27 mouse cellular contexts compared by ENCODE assay signal in the genomic region with DNA sequence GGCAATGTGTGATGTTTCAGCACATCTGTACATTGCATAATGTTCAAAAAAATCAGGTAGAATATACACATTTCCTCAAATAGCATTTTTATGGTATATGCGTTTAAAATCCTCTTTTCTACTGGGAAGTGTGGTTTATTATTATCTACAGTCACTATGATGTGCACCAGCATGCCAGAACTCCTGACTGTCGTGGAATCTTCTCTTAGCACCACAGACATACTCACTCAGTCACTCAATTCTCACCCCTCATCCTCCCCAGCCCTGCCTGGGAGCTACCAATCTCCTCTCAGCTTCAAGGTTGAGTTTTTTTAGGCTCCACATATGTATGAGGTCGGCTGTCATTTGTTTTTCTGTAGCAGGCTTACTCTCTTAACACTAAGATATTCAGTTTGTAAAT.
"Had no signal": no experiment of that assay in that cellular context is flagged by ENCODE, and none has a peak within 500 bp of the region (broad histone marks: within the 10 kb centered on the region; RNA-seq: fewer than 3 reads in every experiment).

No protein-coding gene starts in this region.

- H3K36me3 ChIP-seq: heart, embryonic 13.5 days; heart, embryonic 15.5 days; hindbrain, embryonic 13.5 days; hindbrain, embryonic 15.5 days; kidney, embryonic 15.5 days; limb, embryonic 13.5 days; limb, embryonic 15.5 days; liver, embryonic 12.5 days had no signal

- H3K4me2 ChIP-seq: heart, embryonic 11.5 days; heart, embryonic 13.5 days; heart, embryonic 15.5 days; hindbrain, embryonic 13.5 days; hindbrain, embryonic 15.5 days; kidney, embryonic 15.5 days; limb, embryonic 13.5 days; limb, embryonic 15.5 days; liver, embryonic 12.5 days had no signal

- H3K27ac ChIP-seq: heart, adult 2 months; heart, embryonic 13.5 days; heart, embryonic 15.5 days; hindbrain, embryonic 13.5 days; hindbrain, postnatal 0 days; kidney, embryonic 15.5 days; kidney, postnatal 0 days; limb, embryonic 13.5 days; limb, embryonic 15.5 days; liver, embryonic 12.5 days; liver, embryonic 14.5 days had no signal

- H3K4me3 ChIP-seq: heart, adult 2 months; heart, embryonic 13.5 days; heart, embryonic 15.5 days; hindbrain, embryonic 13.5 days; hindbrain, embryonic 15.5 days; kidney, embryonic 15.5 days; limb, embryonic 13.5 days; limb, embryonic 15.5 days; liver, embryonic 12.5 days had no signal

- H3K9me3 ChIP-seq: heart, embryonic 13.5 days; heart, embryonic 15.5 days; hindbrain, embryonic 13.5 days; hindbrain, embryonic 15.5 days; kidney, embryonic 15.5 days; limb, embryonic 13.5 days; limb, embryonic 15.5 days; liver, embryonic 12.5 days had no signal

- H3K4me1 ChIP-seq: heart, embryonic 13.5 days; heart, embryonic 15.5 days; limb, embryonic 13.5 days; limb, embryonic 15.5 days; liver, embryonic 12.5 days had no signal

- H3K27me3 ChIP-seq: heart, embryonic 13.5 days; heart, embryonic 15.5 days; hindbrain, embryonic 13.5 days; hindbrain, embryonic 15.5 days; kidney, embryonic 15.5 days; limb, embryonic 13.5 days; limb, embryonic 15.5 days had no signal

- ATAC-seq: hindbrain, postnatal 0 days; intestine, embryonic 16.5 days; liver, embryonic 12.5 days had no signal

- DNase-seq: gastrocnemius, postnatal 14 days; gastrocnemius, postnatal 36 days; heart, adult 11 months; heart, adult 2 months; heart, postnatal 14 days; heart, postnatal 36 days; kidney, adult 11 months; kidney, adult 2 months; kidney, adult 9 months; kidney, postnatal 14 days; kidney, postnatal 36 days; layer of hippocampus, adult 9-11 months; layer of hippocampus, postnatal 36 days; left cerebral cortex, postnatal 4 days had no signal

- H3K9ac ChIP-seq: heart, embryonic 13.5 days; heart, embryonic 15.5 days; hindbrain, embryonic 13.5 days; hindbrain, embryonic 15.5 days; kidney, embryonic 15.5 days; limb, embryonic 13.5 days; limb, embryonic 15.5 days; liver, embryonic 12.5 days; liver, embryonic 14.5 days had no signal
